Mouse (Mus musculus): ENCODE results near the gene Tmem126a. TPM values are rescaled to one million over a fixed set of nuclear protein-coding genes. Genes with fewer than 3 reads are reported as not detected.

Gene Tmem126a
- total RNA-seq (2021) = 100 to 1,000 TPM; 128 to 129 TPM
- long read RNA-seq, experiment 1, transcript Tmem126a-201 (5 exons, 799 nt) = major isoform, 67 of 81 reads
- long read RNA-seq, experiment 1, transcript Tmem126a-202 (5 exons, 756 nt) = minor isoform, 5 of 81 reads
- long read RNA-seq, experiment 1, partial matches to known transcripts = 8 of 81 reads
- long read RNA-seq, experiment 1, other reads (novel, unspliced or antisense) = 1 of 81 reads
- long read RNA-seq, experiment 2, transcript Tmem126a-201 (5 exons, 799 nt) = major isoform, 54 of 62 reads
- long read RNA-seq, experiment 2, partial matches to known transcripts = 5 of 62 reads
- long read RNA-seq, experiment 2, other reads (novel, unspliced or antisense) = 1 of 62 reads

GRCm38 (mm10) chr7:90456845-90457468 is at the start of gene Tmem126a:
Gene Tmem126a, minus strand, starts transcription at chr7:90457229.
- DNase-seq = peak; percentile 91 to 94

DNA sequence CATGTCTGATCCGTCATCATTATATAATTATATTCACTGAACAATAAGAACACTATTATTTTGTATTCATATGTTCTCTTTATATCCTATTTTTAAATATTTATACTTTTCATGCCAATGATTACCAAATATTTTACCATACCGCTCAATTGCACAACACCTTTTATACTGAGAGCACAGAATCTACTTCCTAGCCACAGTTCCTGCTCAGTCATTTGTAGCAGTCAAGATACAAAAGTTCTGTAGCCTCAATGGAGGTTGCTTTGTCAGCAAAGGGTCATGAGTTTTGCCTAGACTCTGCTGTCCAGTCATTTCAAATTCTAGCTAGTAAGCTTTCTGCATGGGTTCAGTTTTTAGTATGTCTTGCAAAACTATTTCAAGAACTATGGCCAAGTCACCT is 25.6 kb upstream of the Tmem126a start:
- no peak for DNase-seq

DNA sequence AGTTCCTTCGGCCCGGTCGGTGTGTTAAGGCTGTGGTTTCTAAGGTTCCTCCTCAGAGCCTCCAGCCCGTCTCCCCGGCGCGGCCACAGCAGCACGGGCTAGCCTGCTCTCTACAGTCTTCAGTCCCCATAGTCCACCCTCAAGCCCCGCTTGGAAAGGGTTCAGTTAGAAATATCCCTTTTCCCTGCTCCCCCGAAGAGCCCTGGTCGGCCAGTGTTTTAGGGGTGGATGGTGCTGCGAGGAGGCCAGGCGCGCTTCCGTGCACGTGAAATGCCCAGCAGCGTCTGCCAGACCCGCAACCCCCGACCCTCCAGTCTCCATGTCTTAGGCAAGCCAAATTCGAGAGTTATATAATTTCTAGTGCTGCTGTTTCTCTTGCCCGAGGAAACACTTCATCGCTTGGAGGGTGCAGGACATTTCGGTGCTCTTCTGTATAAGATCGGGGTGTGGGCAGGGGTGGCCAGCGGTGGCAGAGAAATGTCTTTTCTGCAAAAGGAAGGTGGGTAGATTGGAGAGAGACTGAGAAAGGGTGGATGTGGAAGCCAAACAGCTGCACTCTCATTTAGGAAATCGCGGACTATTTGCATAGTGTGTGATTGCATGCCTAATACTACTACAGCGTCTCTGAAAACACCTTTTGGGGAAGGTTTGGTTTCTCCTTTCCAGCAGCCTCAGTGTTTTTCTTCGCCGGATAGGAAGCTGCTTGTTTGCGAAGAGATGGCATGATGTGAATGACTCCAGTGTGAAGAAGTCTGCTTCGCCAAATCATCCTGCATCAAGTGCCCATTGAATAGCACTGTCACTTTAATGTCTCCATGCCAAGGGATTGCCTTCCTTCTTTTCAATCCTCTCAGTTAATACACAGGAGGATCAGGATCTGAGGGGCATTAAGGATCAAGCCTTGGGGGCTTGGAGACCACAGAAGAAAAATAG is 19.6 kb upstream of the Tmem126a start, which contains the start of gene Dlg2:
Gene Dlg2 (plus strand): TSS at position 360 of the 933 bp plus-strand sequence.
- no peak for DNase-seq

DNA sequence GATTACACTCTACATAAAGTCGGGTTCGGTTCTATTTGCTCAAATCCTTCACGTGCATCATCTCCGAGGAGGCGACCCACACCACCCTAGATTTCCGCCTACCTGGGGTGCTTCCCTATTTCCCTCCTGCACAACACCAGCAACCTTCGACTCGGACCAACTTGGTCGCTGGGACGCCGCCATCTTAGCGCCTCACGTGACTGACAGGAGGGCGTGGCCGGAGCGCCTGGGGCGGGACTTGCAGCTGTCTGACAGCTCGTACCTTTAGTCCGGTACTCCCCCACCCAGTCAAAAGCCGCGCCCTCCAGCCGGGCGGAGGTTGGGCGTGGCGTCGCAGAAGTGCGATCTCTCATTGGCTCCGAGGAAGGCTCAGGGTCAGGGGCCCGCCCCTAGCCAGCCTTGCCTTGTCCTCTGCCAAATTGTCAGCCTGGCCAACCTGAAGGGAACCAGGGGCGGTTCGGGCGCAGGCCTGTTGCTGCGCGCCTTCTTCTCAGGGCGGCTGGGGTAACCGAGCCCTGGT is 18.8 kb upstream of the Tmem126a start, which contains the start of gene Tmem126b:
Gene Tmem126b (minus strand): TSS at position 209 of the 520 bp plus-strand sequence.
- peak; percentile 100 for DNase-seq

DNA sequence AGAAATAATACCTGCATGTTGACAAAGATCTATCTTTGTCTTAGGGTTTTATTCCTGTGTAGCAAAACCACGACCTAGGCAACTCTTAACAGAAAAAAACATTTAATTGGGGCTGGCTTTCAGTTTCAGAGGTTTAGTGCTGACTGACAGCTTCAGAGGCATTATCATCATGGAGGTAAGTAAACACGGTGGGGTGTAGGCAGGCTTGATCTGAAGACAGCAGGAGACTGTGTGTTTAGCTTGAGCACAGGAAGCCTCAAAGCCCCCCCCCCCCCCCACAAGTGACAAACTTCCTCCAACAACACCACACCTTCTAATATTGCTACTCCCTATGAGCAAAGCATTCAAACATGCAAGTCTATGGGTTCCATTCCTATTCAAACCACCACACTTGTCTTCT is 16.5 kb upstream of the Tmem126a start:
- DNase-seq = no peak

GRCm38 (mm10) chr7:90461441-90461840 is 4.4 kb upstream of the Tmem126a start:
- DNase-seq = no peak

- peak; percentile 29 to 53 for DNase-seq
Measured at GRCm38 (mm10) chr7:90460930-90461329, 3.9 kb upstream of the Tmem126a start.

- no peak for DNase-seq
Measured at GRCm38 (mm10) chr7:90460330-90460729, 3.3 kb upstream of the Tmem126a start.

GRCm38 (mm10) chr7:90457517-90457916 is 488 bp upstream of the Tmem126a start:
- peak; percentile 27 to 45 for DNase-seq

GRCm38 (mm10) chr7:90456149-90456844 is 732 bp downstream of the Tmem126a start:
- peak in 1 of 2 experiments; percentile 26 for DNase-seq

DNA sequence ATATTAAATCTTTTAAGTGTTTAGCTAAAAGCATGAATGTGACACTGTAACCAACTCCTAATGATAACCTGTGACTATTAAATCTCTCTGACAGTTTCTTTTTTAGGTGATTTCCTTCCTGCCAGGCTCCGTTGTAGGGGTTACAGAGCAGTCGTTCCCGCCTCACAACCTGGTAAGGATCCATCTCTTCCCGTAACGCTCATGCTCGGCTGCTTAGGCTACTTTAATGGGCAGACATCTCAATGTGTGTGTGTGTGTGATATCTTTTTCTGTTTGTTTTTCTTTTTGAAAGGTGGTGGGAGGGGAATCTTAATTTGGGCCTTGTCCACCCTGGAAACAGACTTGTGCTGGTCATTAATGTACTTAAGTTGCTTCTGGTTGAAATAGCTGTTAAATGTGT is 12.8 kb downstream of the Tmem126a start:
- DNase-seq = peak in 1 of 2 experiments; percentile 36

- DNase-seq = peak; percentile 76 to 78
Measured at GRCm38 (mm10) chr7:90443101-90444091, 13.6 kb downstream of the Tmem126a start.

- DNase-seq = peak; percentile 97 to 98
Measured at GRCm38 (mm10) chr7:90442518-90443080, 14.4 kb downstream of the Tmem126a start, which contains the start of gene Crebzf. Gene Crebzf, plus strand, starts transcription at chr7:90442729.

DNA sequence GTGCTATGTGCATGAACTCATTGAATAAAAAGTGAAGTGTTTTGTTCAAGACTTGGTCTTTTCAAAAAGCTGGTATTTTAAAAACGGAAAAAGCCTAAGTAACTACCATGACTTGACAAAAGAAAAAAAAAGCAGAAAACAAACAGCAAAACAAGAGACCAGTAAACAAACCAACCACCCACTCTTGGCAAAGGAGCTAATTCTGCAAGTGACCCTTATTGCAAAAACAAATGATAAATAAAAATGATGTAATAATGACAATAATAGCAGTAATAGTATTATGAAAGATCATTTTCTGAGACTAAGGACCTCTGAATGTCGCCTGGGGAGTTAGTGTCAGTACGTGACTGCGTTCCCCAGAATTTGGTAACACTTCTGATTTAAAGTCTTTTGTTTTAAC is 15.0 kb downstream of the Tmem126a start:
- DNase-seq = no peak

DNA sequence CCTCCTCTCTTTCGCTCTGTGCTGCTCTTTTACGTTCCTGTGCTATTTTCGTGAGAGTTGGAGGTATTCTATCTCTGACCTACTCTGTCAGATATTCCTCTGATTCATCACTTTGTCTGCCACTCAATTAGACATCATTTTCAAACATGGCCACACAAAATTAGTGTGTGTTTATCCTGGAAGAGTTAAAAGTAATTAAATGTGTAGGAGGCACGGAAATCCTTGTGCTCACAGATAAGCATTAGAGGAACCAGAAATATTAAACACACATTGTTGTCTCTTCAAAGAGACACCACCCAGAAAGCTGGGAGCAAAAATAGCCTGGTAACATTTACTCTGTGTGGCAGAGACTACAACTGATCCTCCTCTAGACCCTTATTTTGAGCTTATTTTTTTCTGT is 17.0 kb downstream of the Tmem126a start:
- DNase-seq = no peak

DNA sequence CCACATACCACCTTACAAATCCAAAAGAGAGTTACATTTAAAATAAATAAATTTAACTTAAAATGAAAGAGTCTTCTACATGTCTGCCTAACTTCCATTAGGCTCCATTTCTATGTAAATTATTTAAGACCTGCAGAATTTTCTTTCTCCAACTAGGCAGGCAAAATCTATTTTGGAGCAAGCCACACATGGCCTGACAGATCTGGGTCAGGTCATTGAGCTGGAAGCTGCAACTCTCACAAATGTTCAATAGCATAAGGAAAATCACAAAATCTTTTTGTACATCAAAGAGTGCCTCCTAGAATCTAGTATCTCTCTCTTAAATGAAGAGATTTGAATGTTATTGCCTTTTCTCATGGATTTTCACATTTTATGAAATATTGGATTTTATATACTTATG is 24.8 kb downstream of the Tmem126a start:
- DNase-seq = no peak

DNA sequence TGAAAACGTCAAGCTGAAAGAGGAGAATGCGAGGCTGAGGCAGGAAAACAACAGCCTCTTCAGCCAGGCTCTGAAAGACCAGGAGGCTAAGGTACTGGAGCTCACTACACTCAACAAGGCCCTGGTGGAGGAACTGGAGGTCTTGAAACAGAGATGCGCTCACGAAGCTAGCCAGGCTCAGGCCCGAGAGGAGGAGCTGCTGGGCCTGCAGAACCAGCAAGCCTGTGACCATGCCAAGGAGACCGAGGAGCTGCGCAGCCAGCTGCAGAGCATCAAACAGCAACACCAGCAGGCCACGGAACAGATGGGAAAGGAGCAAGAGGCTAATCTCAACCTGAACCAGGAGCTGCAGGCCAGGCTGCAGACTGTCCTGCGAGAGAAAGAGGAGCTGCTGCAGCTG is 30.0 kb downstream of the Tmem126a start:
- DNase-seq = peak in 1 of 2 experiments; percentile 47

- peak; percentile 88 to 92 for DNase-seq
Measured at GRCm38 (mm10) chr7:90426020-90427001, 30.7 kb downstream of the Tmem126a start, which contains the start of gene Ccdc89. Gene Ccdc89, plus strand, starts transcription at chr7:90426577.

Data from heart, adult 18-20 months (tissue).